Mouse (Mus musculus) G1E (cell line): ENCODE measurements around the gene Dram2. TPM values are rescaled to one million over a fixed set of nuclear protein-coding genes. Genes with fewer than 3 reads are reported as not detected.

Source experiments
- ATAC-seq: 2 replicates; pipeline ENCODE4 v1.8.0; 2016; ENCODE audit warnings: mild to moderate bottlenecking; ENCODE audit not compliant: insufficient number of reproducible peaks, poor library complexity, low FRiP score, severe bottlenecking; ENCODE audit errors: extremely low read depth
- DNase-seq: peaks from one replicate; pipeline ENCODE4 v3.0.0; 2012; ENCODE audit warnings: low spot score
- H3K27me3 ChIP-seq: 2 replicates; pipeline ENCODE4 v1.6.1; 2012; ENCODE audit warnings: mild to moderate bottlenecking, low read length, inconsistent platforms; ENCODE audit not compliant: insufficient read depth
- H3K36me3 ChIP-seq: replicated peaks from 2 replicates; pipeline ENCODE3; 2012; ENCODE audit warnings: mild to moderate bottlenecking, inconsistent platforms
- H3K4me1 ChIP-seq: 2 replicates; pipeline ENCODE4 v1.6.1; 2012; ENCODE audit warnings: low read depth, low read length, inconsistent platforms, mixed read lengths; ENCODE audit not compliant: insufficient read depth
- H3K4me3 ChIP-seq: 2 replicates; pipeline ENCODE4 v1.5.1; 2012; ENCODE audit warnings: low read depth, mild to moderate bottlenecking, inconsistent platforms, low read length, moderate library complexity, mixed read lengths
- H3K9me3 ChIP-seq: replicated peaks from 2 replicates; pipeline ENCODE4 v1.6.1; 2012; ENCODE audit warnings: inconsistent platforms
- GATA1 ChIP-seq: IDR thresholded peaks from 2 replicates; pipeline ENCODE4 v1.6.1; 2012; ENCODE audit warnings: borderline replicate concordance, low read length, inconsistent platforms, mixed read lengths
- GATA2 ChIP-seq: IDR thresholded peaks from 2 replicates; pipeline ENCODE4 v1.6.1; 2012; ENCODE audit warnings: low read depth, low read length, inconsistent platforms, borderline replicate concordance
- POLR2AphosphoS5 ChIP-seq: IDR thresholded peaks from 2 replicates; pipeline ENCODE4 v1.6.1; 2012; ENCODE audit warnings: low read depth, low read length, inconsistent platforms; ENCODE audit not compliant: insufficient replicate concordance
- TAL1 ChIP-seq: conservative IDR thresholded peaks from 2 replicates; pipeline ENCODE4 v1.6.1; 2012; ENCODE audit warnings: low read depth, low read length, inconsistent platforms, mixed read lengths
- polyA plus RNA-seq: library from polyadenylated mRNA; stranded (reverse); fragments of >175 nt; gene quantifications from 2 replicates; pipeline ENCODE4 v1.2.3, GENCODE M21; 2012
- total RNA-seq, 2 experiments: library from RNA; stranded (forward) in 1 of 2; stranded (reverse) in 1 of 2; fragments of 200-1000 nt in 1 of 2; fragments of >200 nt in 1 of 2; fragmentation: Nextera tagmentation in 1 of 2; gene quantifications; 2 replicates each; pipeline ENCODE4 v1.2.3; 2014 to 2017

Dram2 gene
- total and polyA plus RNA-seq, 3 experiments = 1.1 to 47.2 (median 29.2) TPM

GRCm38 (mm10) chr3:106618103-106618502, 70.5 kb downstream of the Dram2 start:
- Histone ChIP-seq H3K36me3 (no peaks in the 10 kb centered on the region), H3K4me1 (no peaks in the 10 kb centered on the region), H3K4me3 (no peak overlapping the region), H3K9me3 (no peaks in the 10 kb centered on the region), H3K27me3 (no peaks in the 10 kb centered on the region)
- TF ChIP-seq POLR2AphosphoS5 (no peak), GATA2 (no peak), GATA1 (no peak), TAL1 (no peak)
- DNase-seq (no peak), ATAC-seq (no peak)

Other genes starting within 250 kb of the Dram2 start
- gene Chil6, start 141.6 kb upstream of the Dram2 start, total RNA-seq (2014; fragmentation: Nextera tagmentation) = not detected in 2 replicates
- gene Chil6, start 141.6 kb upstream of the Dram2 start, total RNA-seq (2017) = not detected in 2 replicates
- gene Chil6, start 141.6 kb upstream of the Dram2 start, polyA plus RNA-seq = not detected in 2 replicates
- 0.53 and 1.2 TPM in 2 replicates for gene Dennd2d, start 65.4 kb upstream of the Dram2 start, total RNA-seq (2014; fragmentation: Nextera tagmentation)
- gene Dennd2d, start 65.4 kb upstream of the Dram2 start, total RNA-seq (2017) = 0.41 and 0.49 TPM in 2 replicates
- 0.15 TPM in 2 replicates for gene Dennd2d, start 65.4 kb upstream of the Dram2 start, polyA plus RNA-seq
- 18.3 and 31.1 TPM in 2 replicates for gene Cept1, start within 50 bp of the Dram2 start, total RNA-seq (2014; fragmentation: Nextera tagmentation)
- 64.4 and 66.7 TPM in 2 replicates for gene Cept1, start within 50 bp of the Dram2 start, total RNA-seq (2017)
- gene Cept1, start within 50 bp of the Dram2 start, polyA plus RNA-seq = 0.57 and 0.95 TPM in 2 replicates
- 81.6 and 103 TPM in 2 replicates for gene Lrif1, start 137.2 kb downstream of the Dram2 start, total RNA-seq (2014; fragmentation: Nextera tagmentation)
- 45.2 and 51.0 TPM in 2 replicates for gene Lrif1, start 137.2 kb downstream of the Dram2 start, total RNA-seq (2017)
- 2.0 and 2.3 TPM in 2 replicates for gene Lrif1, start 137.2 kb downstream of the Dram2 start, polyA plus RNA-seq
- 2.2 and 3.1 TPM in 2 replicates for gene Cd53, start 242.4 kb downstream of the Dram2 start, total RNA-seq (2014; fragmentation: Nextera tagmentation)
- gene Cd53, start 242.4 kb downstream of the Dram2 start, total RNA-seq (2017) = 87.3 and 103 TPM in 2 replicates
- 0.02 and 0.03 TPM in 2 replicates for gene Cd53, start 242.4 kb downstream of the Dram2 start, polyA plus RNA-seq